Mouse (Mus musculus) skeletal muscle tissue, postnatal 0 days (tissue): ENCODE measurements around the gene Med21. TPM values are rescaled to one million over a fixed set of nuclear protein-coding genes. Genes with fewer than 3 reads are reported as not detected.

Experiments used
- polyA plus RNA-seq: library from polyadenylated mRNA; unstranded; fragments of >200 nt; fragmentation: Nextera tagmentation; extraction: Ambion mirVana; gene quantifications from 2 replicates; pipeline ENCODE4 v1.2.1, GENCODE M21; 2015

Gene Med21
- 106 and 107 TPM in 2 replicates for polyA plus RNA-seq

DNA sequence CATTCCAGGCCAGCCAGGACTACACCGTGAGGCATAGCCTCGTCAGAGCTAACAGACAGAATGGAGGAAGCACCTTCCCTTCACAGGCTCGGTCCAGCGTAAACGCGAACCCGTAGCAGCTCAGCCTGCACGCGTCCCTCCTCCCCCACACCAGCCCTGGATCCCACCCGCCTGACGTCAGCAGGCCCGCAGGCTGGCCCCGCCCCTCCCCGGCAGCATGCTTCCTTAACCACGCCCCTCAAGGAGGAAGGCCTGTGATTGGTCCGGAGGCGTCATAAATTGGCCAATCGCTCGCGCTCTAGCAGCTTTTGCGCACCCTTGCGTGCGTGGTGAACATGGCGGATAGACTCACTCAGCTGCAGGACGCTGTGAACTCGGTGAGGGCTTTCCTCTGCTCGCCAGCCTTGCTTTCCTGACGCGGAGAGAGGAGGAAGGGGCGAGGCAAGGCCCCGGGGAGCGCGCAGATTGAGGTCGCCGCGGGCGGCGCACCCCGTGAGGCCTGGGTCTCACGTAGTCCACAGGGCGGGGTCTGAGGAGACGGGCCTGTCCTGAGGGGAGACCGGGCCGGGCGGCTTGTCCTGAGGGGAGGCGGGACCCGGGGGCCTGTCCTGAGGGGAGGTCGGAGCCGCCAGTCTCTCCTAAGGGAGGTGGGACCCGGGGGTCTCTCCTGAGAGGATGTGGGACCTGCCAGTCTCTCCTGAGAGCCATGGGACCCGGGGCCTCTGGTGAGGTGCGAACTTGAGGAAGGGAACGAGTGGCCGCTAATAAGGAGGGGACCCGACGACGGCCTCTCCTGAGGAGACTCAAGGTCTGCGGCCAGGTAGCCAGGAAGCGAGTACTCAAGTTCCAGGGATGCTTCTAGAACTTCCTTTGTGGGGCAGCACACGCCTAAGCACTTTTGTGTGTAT is at the start of gene Med21, which contains the start of gene Tm7sf3:
TSS of gene Med21 (plus strand) at position 272 of the 908 bp plus-strand sequence.
TSS of gene Tm7sf3 (minus strand) at position 549 of the 908 bp plus-strand sequence.

Other genes with a start within 250 kb of the Med21 start
- 9.6 and 10.8 TPM in 2 replicates for gene Itpr2, start 140.3 kb upstream of the Med21 start, polyA plus RNA-seq
- gene Fgfr1op2, start 65.3 kb upstream of the Med21 start, polyA plus RNA-seq: 58.9 and 65.2 TPM in 2 replicates
- gene Ints13, start 64.7 kb upstream of the Med21 start, polyA plus RNA-seq: 18.2 and 20.1 TPM in 2 replicates
- gene Tm7sf3, start 277 bp downstream of the Med21 start, polyA plus RNA-seq: 19.8 and 23.3 TPM in 2 replicates
- 7.2 and 8.4 TPM in 2 replicates for gene Stk38l, start 82.4 kb downstream of the Med21 start, polyA plus RNA-seq
- gene Arntl2, start 153.5 kb downstream of the Med21 start, polyA plus RNA-seq: 2.0 and 2.1 TPM in 2 replicates
- gene Smco2, start 207.6 kb downstream of the Med21 start, polyA plus RNA-seq: not detected in 2 replicates
- 22.7 and 24.3 TPM in 2 replicates for gene Ppfibp1, start 245.9 kb downstream of the Med21 start, polyA plus RNA-seq